Mouse (Mus musculus) hindbrain, embryonic 16.5 days (tissue): ENCODE data around the gene Dxo. TPM values are rescaled to one million over a fixed set of nuclear protein-coding genes. Genes with fewer than 3 reads are reported as not detected.
"Not testable (repeated sequence)": the region's sequence is repeated elsewhere in the genome, so short reads cannot be mapped to it uniquely, and the experiment has no call there.

Experiments
- ATAC-seq: fragments of 200-750 bp; cut with Nextera tagmentation; 2 replicates; pipeline ENCODE4 v1.8.0; 2017; ENCODE audit warnings: moderate TSS enrichment, moderate library complexity
- H3K27ac ChIP-seq: fragments of 300-500 bp; sonication (generic); 2 replicates; pipeline ENCODE4 v1.5.1; 2014; ENCODE audit warnings: low read depth, mild to moderate bottlenecking, control low read depth, low read length, moderate library complexity
- H3K27me3 ChIP-seq: fragments of 300-500 bp; sonication (generic); replicated peaks from 2 replicates; pipeline ENCODE4 v1.6.1; 2014; ENCODE audit warnings: low read length; ENCODE audit not compliant: control insufficient read depth, insufficient read depth
- H3K36me3 ChIP-seq: fragments of 300-500 bp; sonication (generic); 2 replicates; pipeline ENCODE4 v1.6.1; 2014; ENCODE audit warnings: mild to moderate bottlenecking, low read length, moderate library complexity, mixed read lengths; ENCODE audit not compliant: control insufficient read depth, insufficient read depth
- H3K4me1 ChIP-seq: fragments of 300-500 bp; sonication (generic); 2 replicates; pipeline ENCODE4 v1.6.1; 2014; ENCODE audit warnings: low read depth, low read length; ENCODE audit not compliant: control insufficient read depth, insufficient read depth
- H3K4me2 ChIP-seq: fragments of 300-500 bp; sonication (generic); 2 replicates; pipeline ENCODE4 v1.6.1; 2014; ENCODE audit warnings: mild to moderate bottlenecking, low read length, control low read depth, moderate library complexity
- H3K4me3 ChIP-seq: fragments of 300-500 bp; sonication (generic); 2 replicates; pipeline ENCODE4 v1.5.1; 2014; ENCODE audit warnings: mild to moderate bottlenecking, low read length, control low read depth, moderate library complexity
- H3K9ac ChIP-seq: fragments of 300-500 bp; sonication (generic); 2 replicates; pipeline ENCODE4 v1.6.1; 2014; ENCODE audit warnings: low read depth, mild to moderate bottlenecking, control low read depth, low read length, moderate library complexity
- H3K9me3 ChIP-seq: fragments of 300-500 bp; sonication (generic); 2 replicates; pipeline ENCODE4 v1.6.1; 2014; ENCODE audit warnings: mild to moderate bottlenecking, low read length, moderate library complexity; ENCODE audit not compliant: control insufficient read depth
- WGBS: fragments of 180-500 bp; shearing (Covaris S2); extraction: QIAGEN DNeasy Blood & Tissue Kit; methylation state at CpG from one replicate; pipeline ENCODE4 v1.1.7; 2014; 5-methylcytosine and 5-hydroxymethylcytosine counted together
- polyA plus RNA-seq: library from polyadenylated mRNA; unstranded; fragments of >200 nt; fragmentation: Nextera tagmentation; extraction: Ambion mirVana; gene quantifications from 2 replicates; pipeline ENCODE4 v1.2.1, GENCODE M21; 2015

Dxo gene
- polyA plus RNA-seq, 1 experiment from 2014 or later, result 68.9 TPM

- Histone ChIP-seq H3K4me3 (no peak overlapping the region), H3K4me1 (no peaks in the 10 kb centered on the region), H3K9me3 (no peaks in the 10 kb centered on the region), H3K9ac (no peak overlapping the region), H3K27me3 (no peaks in the 10 kb centered on the region), H3K36me3 (no peaks in the 10 kb centered on the region), H3K27ac (no peak overlapping the region), H3K4me2 (no peak overlapping the region)
- ATAC-seq, result no peak
- 77% methylated on average over 15 of the region's 15 CpGs for WGBS
Observed at GRCm38 (mm10) chr17:34811275-34811674, 25.5 kb upstream of the Dxo start.

DNA sequence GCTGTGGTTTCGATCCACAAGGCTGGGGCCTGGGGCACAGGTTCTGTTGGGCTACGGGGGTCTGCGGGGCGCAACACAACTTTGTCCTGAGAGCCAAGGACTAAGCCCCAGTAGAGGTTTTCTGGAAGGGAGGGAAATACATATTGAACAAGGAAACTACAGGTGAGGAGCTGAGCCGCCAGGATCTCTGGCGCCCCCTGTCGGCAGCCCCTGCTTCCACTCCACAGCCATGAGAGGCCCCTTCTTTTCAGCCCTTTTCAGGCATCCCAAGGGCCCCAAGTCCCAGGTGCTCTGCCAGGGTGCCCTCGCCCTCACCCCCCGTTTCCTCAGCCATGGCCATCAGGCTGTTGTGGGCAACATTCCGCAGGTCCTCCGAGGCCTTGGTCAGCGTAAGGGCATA, 23.1 kb upstream of the Dxo start:
- H3K9ac ChIP-seq, H3K4me1 ChIP-seq, H3K27ac ChIP-seq, H3K4me3 ChIP-seq, H3K4me2 ChIP-seq, H3K36me3 ChIP-seq, H3K9me3 ChIP-seq, ATAC-seq, H3K27me3 ChIP-seq: not testable (repeated sequence)
- 61% methylated on average over 12 of the region's 12 CpGs for WGBS

DNA sequence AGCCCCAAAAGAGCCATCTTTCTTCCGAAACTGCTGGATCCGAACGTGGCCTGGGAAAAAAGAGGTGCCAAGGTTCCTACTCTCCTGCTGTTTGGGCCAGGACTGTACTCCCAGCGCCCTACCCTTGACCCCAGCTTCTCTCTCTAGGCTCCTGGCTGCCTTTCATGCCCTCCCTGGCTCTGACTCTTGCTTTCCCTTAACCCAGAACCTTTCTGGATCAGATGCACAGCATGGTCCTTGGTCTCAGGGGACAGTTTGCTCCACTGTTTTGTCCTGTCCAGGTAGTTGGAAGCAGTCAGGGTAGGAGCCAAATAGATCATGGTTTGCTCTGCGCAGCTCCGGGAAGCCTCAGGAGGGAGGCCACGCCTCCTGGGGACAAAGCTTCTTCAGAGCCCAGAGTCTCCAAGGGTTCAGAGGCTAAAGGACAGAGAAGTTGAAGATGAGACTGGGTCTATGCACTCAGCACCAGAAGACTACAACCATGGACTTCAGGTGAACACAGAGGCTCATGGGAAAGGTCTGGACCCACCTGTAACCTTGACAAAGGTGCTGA, 21.9 kb upstream of the Dxo start:
- no peak for ATAC-seq
- no peaks in the 10 kb centered on the region for H3K27me3 ChIP-seq
- H3K9ac ChIP-seq, result no peak overlapping the region
- H3K36me3 ChIP-seq, result no peaks in the 10 kb centered on the region
- H3K4me1 ChIP-seq, result no peaks in the 10 kb centered on the region
- 79% methylated on average over 7 of the region's 7 CpGs for WGBS
- no peak overlapping the region for H3K4me2 ChIP-seq
- no peak overlapping the region for H3K4me3 ChIP-seq
- H3K9me3 ChIP-seq, result no peaks in the 10 kb centered on the region
- H3K27ac ChIP-seq, result no peak overlapping the region

DNA sequence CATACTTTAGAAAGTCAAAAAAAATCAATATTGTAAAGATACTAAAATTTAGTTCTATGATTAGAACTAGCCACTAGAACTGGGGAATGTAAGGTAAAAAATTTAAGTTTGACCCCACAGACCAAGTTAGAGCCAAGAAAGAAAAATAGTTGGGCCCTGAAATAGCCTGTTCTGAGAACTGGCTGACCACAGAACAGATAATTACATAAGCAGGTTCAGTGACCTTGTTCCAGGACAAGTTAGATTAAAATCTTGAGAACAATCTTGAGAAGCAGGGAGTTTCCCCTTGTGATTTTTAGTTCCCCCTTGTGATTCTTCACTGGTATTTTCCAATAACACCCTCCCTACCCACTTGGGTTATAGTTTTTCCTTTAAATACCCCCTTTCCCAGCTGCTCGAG, 6.0 kb upstream of the Dxo start:
- not testable (repeated sequence) for H3K27me3 ChIP-seq, H3K4me2 ChIP-seq, H3K4me1 ChIP-seq, ATAC-seq, H3K9me3 ChIP-seq, H3K9ac ChIP-seq, H3K4me3 ChIP-seq, H3K27ac ChIP-seq
- H3K36me3 ChIP-seq, result peaks cover 23% of the 10 kb centered on the region
- WGBS, result 100% methylated on average over 1 of the region's 1 CpGs

- Histone ChIP-seq H3K27me3 (no peaks in the 10 kb centered on the region), H3K36me3 (peaks cover 27% of the 10 kb centered on the region)
- peak; percentile 86 for ATAC-seq
Observed at GRCm38 (mm10) chr17:34836155-34836855, 514 bp upstream of the Dxo start.

GRCm38 (mm10) chr17:34837464-34838324, 875 bp downstream of the Dxo start:
- Histone ChIP-seq H3K36me3 (peaks cover 35% of the 10 kb centered on the region), H3K9me3 (no peaks in the 10 kb centered on the region), H3K9ac (peak overlapping the region; percentile 78), H3K27me3 (no peaks in the 10 kb centered on the region), H3K27ac (peak overlapping the region; percentile 72), H3K4me1 (peaks cover 17% of the 10 kb centered on the region), H3K4me3 (peak overlapping the region; percentile 79), H3K4me2 (peak overlapping the region; percentile 98)
- WGBS, result 39% methylated on average over 43 of the region's 43 CpGs
- ATAC-seq, result peak; percentile 7; the same call in 1 of the 2 replicates

More at GRCm38 (mm10) chr17:34836155-34836855, 514 bp upstream of the Dxo start:
- Histone ChIP-seq H3K9ac (peak overlapping the region; percentile 76), H3K27ac (peak overlapping the region; percentile 84), H3K9me3 (no peaks in the 10 kb centered on the region), H3K4me3 (peak overlapping the region; percentile 79), H3K4me2 (peak overlapping the region; percentile 99), H3K4me1 (peaks cover 17% of the 10 kb centered on the region)
- 2% methylated on average over 42 of the region's 48 CpGs for WGBS

DNA sequence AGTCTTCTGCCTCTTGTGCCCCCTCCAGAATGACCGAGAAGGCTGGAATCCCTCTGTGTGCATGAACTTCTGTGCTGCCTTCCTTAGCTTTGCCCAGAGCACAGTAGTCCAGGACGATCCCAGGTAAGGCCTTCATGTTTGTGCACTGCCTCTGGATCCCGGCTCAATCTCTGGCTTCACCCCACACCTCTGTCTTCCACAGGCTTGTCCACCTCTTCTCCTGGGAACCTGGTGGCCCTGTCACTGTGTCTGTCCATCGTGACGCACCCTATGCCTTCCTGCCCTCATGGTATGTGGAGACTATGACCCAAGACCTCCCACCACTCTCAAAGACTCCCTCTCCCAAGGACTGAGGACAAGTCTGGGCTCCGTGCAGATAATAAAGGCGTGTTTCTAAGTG, 2.0 kb downstream of the Dxo start:
- Histone ChIP-seq H3K36me3 (peaks cover 39% of the 10 kb centered on the region), H3K9ac (no peak overlapping the region), H3K4me2 (no peak overlapping the region), H3K27ac (no peak overlapping the region), H3K4me1 (peaks cover 17% of the 10 kb centered on the region), H3K27me3 (no peaks in the 10 kb centered on the region), H3K9me3 (no peaks in the 10 kb centered on the region), H3K4me3 (no peak overlapping the region)
- WGBS, result 89% methylated on average over 7 of the region's 7 CpGs
- ATAC-seq, result no peak

- 93% methylated on average over 6 of the region's 6 CpGs for WGBS
- Histone ChIP-seq H3K4me3 (no peak overlapping the region), H3K27me3 (no peaks in the 10 kb centered on the region), H3K9ac (no peak overlapping the region), H3K27ac (no peak overlapping the region), H3K36me3 (peaks cover 44% of the 10 kb centered on the region), H3K4me2 (no peak overlapping the region), H3K9me3 (no peaks in the 10 kb centered on the region), H3K4me1 (peaks cover 13% of the 10 kb centered on the region)
- no peak for ATAC-seq
Observed at GRCm38 (mm10) chr17:34840736-34841307, 4.0 kb downstream of the Dxo start.

GRCm38 (mm10) chr17:34844884-34845283, 8.1 kb downstream of the Dxo start:
- H3K4me1 ChIP-seq, result peaks cover 6% of the 10 kb centered on the region
- H3K4me2 ChIP-seq, result no peak overlapping the region
- no peak overlapping the region for H3K9ac ChIP-seq
- no peaks in the 10 kb centered on the region for H3K9me3 ChIP-seq
- H3K27me3 ChIP-seq, result no peaks in the 10 kb centered on the region
- 93% methylated on average over 13 of the region's 13 CpGs for WGBS
- no peak overlapping the region for H3K27ac ChIP-seq
- ATAC-seq, result no peak
- no peak overlapping the region for H3K4me3 ChIP-seq
- H3K36me3 ChIP-seq, result peaks cover 54% of the 10 kb centered on the region
